22 mouse cellular contexts compared by ENCODE assay signal in genomic region chr6:122604260-122604659, GRCm38 (mm10). TPM values are rescaled to one million over a fixed set of nuclear protein-coding genes. Genes with fewer than 3 reads are reported as not detected.
A peak's percentile ranks its signal among the peaks of the same experiment; 100 is the strongest.
DNase-seq lines count a peak whose midpoint lies in the region; ATAC-seq and TF ChIP-seq lines count a peak whose summit lies in the region.
"Had no signal": no experiment of that assay in that cellular context is flagged by ENCODE, and none has a peak within 500 bp of the region (broad histone marks: within the 10 kb centered on the region; RNA-seq: fewer than 3 reads in every experiment).

No protein-coding gene starts in this region.

- ATAC-seq in liver, embryonic 13.5 days (ENCODE audit: low read depth) = no peak
- no peak for ATAC-seq in liver, embryonic 12.5 days
- no peak for ATAC-seq in liver, embryonic 16.5 days (ENCODE audit: low read depth)
- ATAC-seq in midbrain, postnatal 0 days (ENCODE audit: low FRiP score) = no peak
- ATAC-seq: forebrain, embryonic 14.5 days; intestine, postnatal 0 days had no signal

- no peaks in the 10 kb centered on the region for H3K9me3 ChIP-seq in liver, embryonic 13.5 days (replicated peaks)
- no peaks in the 10 kb centered on the region for H3K9me3 ChIP-seq in liver, embryonic 12.5 days (replicated peaks)
- H3K9me3 ChIP-seq in ES-Bruce4 (replicated peaks; ENCODE audit: control insufficient read depth, insufficient read depth, low read length, poor library complexity, severe bottlenecking) = no peaks in the 10 kb centered on the region
- no peaks in the 10 kb centered on the region for H3K9me3 ChIP-seq in liver, embryonic 16.5 days (replicated peaks; ENCODE audit: control insufficient read depth, low read length)
- no peaks in the 10 kb centered on the region for H3K9me3 ChIP-seq in midbrain, postnatal 0 days (ENCODE audit: low read length)
- H3K9me3 ChIP-seq: embryonic facial prominence, embryonic 10.5 days; heart, embryonic 13.5 days; limb, embryonic 13.5 days; midbrain, embryonic 13.5 days had no signal

- peak overlapping the region; percentile 29; the same call in 1 of the 2 replicates for H3K27ac ChIP-seq in liver, embryonic 13.5 days
- no peak overlapping the region for H3K27ac ChIP-seq in liver, embryonic 12.5 days
- H3K27ac ChIP-seq in ES-Bruce4 (ENCODE audit: insufficient read depth, low read length) = peak overlapping the region; percentile 47
- peak overlapping the region; percentile 58 for H3K27ac ChIP-seq in liver, embryonic 16.5 days (ENCODE audit: low read length)
- H3K27ac ChIP-seq in small intestine, adult 2 months (ENCODE audit: insufficient read depth, low read depth, low read length) = 0 out of 2 replicates have a peak overlapping the region, but pooled peaks have one; percentile 22
- no peak overlapping the region for H3K27ac ChIP-seq in midbrain, postnatal 0 days (ENCODE audit: low read depth, low read length)
- H3K27ac ChIP-seq: embryonic facial prominence, embryonic 10.5 days; heart, embryonic 13.5 days; limb, embryonic 13.5 days; midbrain, embryonic 13.5 days had no signal

- H3K9ac ChIP-seq in liver, embryonic 13.5 days = no peak overlapping the region
- no peak overlapping the region for H3K9ac ChIP-seq in liver, embryonic 12.5 days
- no peak overlapping the region for H3K9ac ChIP-seq in ES-Bruce4 (ENCODE audit: low read depth, poor library complexity, severe bottlenecking)
- no peak overlapping the region for H3K9ac ChIP-seq in liver, embryonic 16.5 days (ENCODE audit: low read depth, low read length)
- H3K9ac ChIP-seq in midbrain, postnatal 0 days (replicated peaks; ENCODE audit: low read length, poor library complexity, severe bottlenecking) = no peak overlapping the region
- H3K9ac ChIP-seq: heart, embryonic 13.5 days; limb, embryonic 13.5 days; midbrain, embryonic 13.5 days had no signal

- no peak overlapping the region for H3K4me3 ChIP-seq in liver, embryonic 13.5 days (replicated peaks)
- no peak overlapping the region for H3K4me3 ChIP-seq in liver, embryonic 12.5 days
- no peak overlapping the region for H3K4me3 ChIP-seq in ES-Bruce4 (ENCODE audit: low read depth, low read length)
- no peak overlapping the region for H3K4me3 ChIP-seq in liver, embryonic 16.5 days (ENCODE audit: low read depth, low read length)
- H3K4me3 ChIP-seq in small intestine, adult 2 months (ENCODE audit: low read depth, low read length) = no peak overlapping the region
- H3K4me3 ChIP-seq in midbrain, postnatal 0 days (ENCODE audit: low read depth, low read length) = no peak overlapping the region
- H3K4me3 ChIP-seq: embryonic facial prominence, embryonic 10.5 days; heart, embryonic 13.5 days; limb, embryonic 13.5 days; midbrain, embryonic 13.5 days had no signal

- H3K36me3 ChIP-seq in liver, embryonic 13.5 days = no peaks in the 10 kb centered on the region
- H3K36me3 ChIP-seq in liver, embryonic 12.5 days = no peaks in the 10 kb centered on the region
- H3K36me3 ChIP-seq in ES-Bruce4 (ENCODE audit: control insufficient read depth, insufficient read depth, low read length, poor library complexity, severe bottlenecking) = peaks cover 9% of the 10 kb centered on the region
- H3K36me3 ChIP-seq in liver, embryonic 16.5 days (ENCODE audit: control insufficient read depth, insufficient read depth) = no peaks in the 10 kb centered on the region
- no peaks in the 10 kb centered on the region for H3K36me3 ChIP-seq in small intestine, adult 2 months (ENCODE audit: control insufficient read depth, insufficient read depth, low read length)
- no peaks in the 10 kb centered on the region for H3K36me3 ChIP-seq in midbrain, postnatal 0 days (ENCODE audit: insufficient read depth, low read length)
- H3K36me3 ChIP-seq: embryonic facial prominence, embryonic 10.5 days; heart, embryonic 13.5 days; limb, embryonic 13.5 days; midbrain, embryonic 13.5 days had no signal

- H3K4me2 ChIP-seq in liver, embryonic 13.5 days = no peak overlapping the region
- H3K4me2 ChIP-seq in liver, embryonic 12.5 days = no peak overlapping the region
- H3K4me2 ChIP-seq in liver, embryonic 16.5 days (ENCODE audit: low read depth, low read length) = no peak overlapping the region
- no peak overlapping the region for H3K4me2 ChIP-seq in midbrain, postnatal 0 days (ENCODE audit: low read depth, low read length, poor library complexity, severe bottlenecking)
- H3K4me2 ChIP-seq: heart, embryonic 13.5 days; limb, embryonic 13.5 days; midbrain, embryonic 13.5 days had no signal

- no peak for TF ChIP-seq CTCF in ES-Bruce4 (IDR thresholded peaks at IDR 0.05; ENCODE audit: low read depth, low read length)
- no peak for TF ChIP-seq CTCF in small intestine, adult 2 months (IDR thresholded peaks at IDR 0.05; ENCODE audit: extremely low read depth, insufficient read length, insufficient replicate concordance, low read depth, low read length)
- no peak for TF ChIP-seq CTCF in midbrain, postnatal 0 days (IDR thresholded peaks at IDR 0.05)

- H3K27me3 ChIP-seq in liver, embryonic 13.5 days = no peaks in the 10 kb centered on the region
- H3K27me3 ChIP-seq in liver, embryonic 12.5 days (replicated peaks) = no peaks in the 10 kb centered on the region
- H3K27me3 ChIP-seq in ES-Bruce4 (ENCODE audit: control insufficient read depth, insufficient read depth, low read length, poor library complexity, severe bottlenecking) = no peaks in the 10 kb centered on the region
- no peaks in the 10 kb centered on the region for H3K27me3 ChIP-seq in liver, embryonic 16.5 days (ENCODE audit: control insufficient read depth, insufficient read depth, low read depth, low read length)
- no peaks in the 10 kb centered on the region for H3K27me3 ChIP-seq in small intestine, adult 2 months (ENCODE audit: control insufficient read depth, insufficient read depth, low read length)
- H3K27me3 ChIP-seq in midbrain, postnatal 0 days (ENCODE audit: insufficient read depth, low read length) = no peaks in the 10 kb centered on the region
- H3K27me3 ChIP-seq: limb, embryonic 13.5 days; midbrain, embryonic 13.5 days had no signal

- no peak for TF ChIP-seq POLR2A in ES-Bruce4 (IDR thresholded peaks at IDR 0.05; ENCODE audit: insufficient read depth, low read length)
- no peak for TF ChIP-seq POLR2A in small intestine, adult 2 months (IDR thresholded peaks at IDR 0.05; ENCODE audit: low read depth, low read length)

- no peak for TF ChIP-seq EP300 in ES-Bruce4 (IDR thresholded peaks at IDR 0.05; ENCODE audit: insufficient read depth, low read depth, low read length)

- no peak for DNase-seq in liver, embryonic 13.5 days
- no peak for DNase-seq in gastrocnemius, postnatal 14 days
- DNase-seq in midbrain, postnatal 0 days (ENCODE audit: low spot score) = no peak
- DNase-seq: cerebellum, postnatal 25 days; heart, postnatal 36 days; kidney, postnatal 14 days; lung, postnatal 10 days; thymus, postnatal 36 days had no signal

- intact Hi-C loops in gastrocnemius, postnatal 14 days (cut with DNase I; ENCODE audit: low total_unique reads) = no loop called here

- peaks cover 13% of the 10 kb centered on the region for H3K4me1 ChIP-seq in liver, embryonic 13.5 days (replicated peaks)
- peaks cover 24% of the 10 kb centered on the region for H3K4me1 ChIP-seq in liver, embryonic 12.5 days
- no peaks in the 10 kb centered on the region for H3K4me1 ChIP-seq in ES-Bruce4 (ENCODE audit: control insufficient read depth, insufficient read depth, low read length)
- no peaks in the 10 kb centered on the region for H3K4me1 ChIP-seq in liver, embryonic 16.5 days (ENCODE audit: control insufficient read depth, low read depth, low read length)
- peaks cover 2% of the 10 kb centered on the region; the same call in 1 of the 2 replicates for H3K4me1 ChIP-seq in small intestine, adult 2 months (ENCODE audit: control insufficient read depth, insufficient read depth, insufficient read length, low read length)
- no peaks in the 10 kb centered on the region for H3K4me1 ChIP-seq in midbrain, postnatal 0 days (ENCODE audit: insufficient read depth, low read length)
- H3K4me1 ChIP-seq: limb, embryonic 13.5 days had no signal

RNA-seq across cellular contexts. Expression of gene Apobec1, which starts 2.0 kb away (rescaled TPM):
- polyA plus RNA-seq in liver, embryonic 13.5 days (2015; fragmentation: Nextera tagmentation; extraction: Ambion mirVana) = 2.8 and 3.8 TPM in 2 replicates
- 3.7 and 4.1 TPM in 2 replicates for polyA plus RNA-seq in liver, embryonic 12.5 days (2016; fragmentation: Nextera tagmentation; extraction: Ambion mirVana)
- polyA plus RNA-seq in ES-Bruce4 (2011; ENCODE audit: insufficient read depth, insufficient read length, low read depth, missing spikeins) = 7.9 and 9.7 TPM in 2 replicates
- 5.7 and 6.2 TPM in 2 replicates for polyA plus RNA-seq in liver, embryonic 16.5 days (2015; fragmentation: Nextera tagmentation; extraction: Ambion mirVana)
- polyA plus RNA-seq in small intestine, adult 2 months (2012; rRNA removed) = 15.2 and 15.5 TPM in 2 replicates
- 1 to 10 TPM; 1.4 to 1.8 TPM for total RNA-seq in gastrocnemius, postnatal 14 days (2021)
- total RNA-seq in midbrain, postnatal 0 days (2014; rRNA removed) = 0.88 and 0.90 TPM in 2 replicates
- polyA plus RNA-seq in midbrain, postnatal 0 days (2015; fragmentation: Nextera tagmentation; extraction: Ambion mirVana) = 1.7 and 2.1 TPM in 2 replicates

RNA-seq across cellular contexts. Expression of gene Gdf3, which starts 5.6 kb away (rescaled TPM):
- polyA plus RNA-seq in liver, embryonic 13.5 days (2015; fragmentation: Nextera tagmentation; extraction: Ambion mirVana) = 5.4 and 5.6 TPM in 2 replicates
- 7.9 and 8.4 TPM in 2 replicates for polyA plus RNA-seq in liver, embryonic 12.5 days (2016; fragmentation: Nextera tagmentation; extraction: Ambion mirVana)
- 34.8 and 37.0 TPM in 2 replicates for polyA plus RNA-seq in ES-Bruce4 (2011; ENCODE audit: insufficient read depth, insufficient read length, low read depth, missing spikeins)
- 0.97 and 0.98 TPM in 2 replicates for polyA plus RNA-seq in liver, embryonic 16.5 days (2015; fragmentation: Nextera tagmentation; extraction: Ambion mirVana)
- polyA plus RNA-seq in small intestine, adult 2 months (2012; rRNA removed) = 0.14 TPM in 1 of 2 replicates, not detected in the other
- total RNA-seq in gastrocnemius, postnatal 14 days (2021) = not detected
- total RNA-seq in midbrain, postnatal 0 days (2014; rRNA removed) = not detected in 2 replicates
- not detected in 2 replicates for polyA plus RNA-seq in midbrain, postnatal 0 days (2015; fragmentation: Nextera tagmentation; extraction: Ambion mirVana)
- total RNA-seq: adrenal gland, postnatal 4 days; gastrocnemius, postnatal 4 days; heart, postnatal 36 days had no signal
- polyA plus RNA-seq: C2C12; forebrain, embryonic 14.5 days had no signal

RNA-seq across cellular contexts. Expression of gene Dppa3, which starts 21.9 kb away (rescaled TPM):
- polyA plus RNA-seq in liver, embryonic 13.5 days (2015; fragmentation: Nextera tagmentation; extraction: Ambion mirVana) = not detected in 2 replicates
- polyA plus RNA-seq in liver, embryonic 12.5 days (2016; fragmentation: Nextera tagmentation; extraction: Ambion mirVana) = not detected in 2 replicates
- polyA plus RNA-seq in ES-Bruce4 (2011; ENCODE audit: insufficient read depth, insufficient read length, low read depth, missing spikeins) = 203 and 217 TPM in 2 replicates
- polyA plus RNA-seq in liver, embryonic 16.5 days (2015; fragmentation: Nextera tagmentation; extraction: Ambion mirVana) = not detected in 2 replicates
- not detected in 2 replicates for polyA plus RNA-seq in small intestine, adult 2 months (2012; rRNA removed)
- total RNA-seq in gastrocnemius, postnatal 14 days (2021) = not detected
- not detected in 2 replicates for total RNA-seq in midbrain, postnatal 0 days (2014; rRNA removed)
- not detected in 2 replicates for polyA plus RNA-seq in midbrain, postnatal 0 days (2015; fragmentation: Nextera tagmentation; extraction: Ambion mirVana)
- total RNA-seq: adrenal gland, postnatal 4 days; gastrocnemius, postnatal 4 days; heart, postnatal 36 days had no signal
- polyA plus RNA-seq: C2C12; embryonic facial prominence, embryonic 10.5 days; forebrain, embryonic 14.5 days; heart, embryonic 13.5 days; hindbrain, embryonic 16.5 days; intestine, postnatal 0 days; limb, embryonic 13.5 days; midbrain, embryonic 13.5 days had no signal

RNA-seq across cellular contexts. Expression of gene Aicda, which starts 50.7 kb away (rescaled TPM):
- not detected in 2 replicates for polyA plus RNA-seq in liver, embryonic 13.5 days (2015; fragmentation: Nextera tagmentation; extraction: Ambion mirVana)
- polyA plus RNA-seq in liver, embryonic 12.5 days (2016; fragmentation: Nextera tagmentation; extraction: Ambion mirVana) = 0.05 TPM in 1 of 2 replicates, not detected in the other
- 0.55 TPM in 1 of 2 replicates, not detected in the other for polyA plus RNA-seq in ES-Bruce4 (2011; ENCODE audit: insufficient read depth, insufficient read length, low read depth, missing spikeins)
- not detected in 2 replicates for polyA plus RNA-seq in liver, embryonic 16.5 days (2015; fragmentation: Nextera tagmentation; extraction: Ambion mirVana)
- 0.17 and 0.44 TPM in 2 replicates for polyA plus RNA-seq in small intestine, adult 2 months (2012; rRNA removed)
- total RNA-seq in gastrocnemius, postnatal 14 days (2021) = not detected
- 0.11 and 1.3 TPM in 2 replicates for total RNA-seq in midbrain, postnatal 0 days (2014; rRNA removed)
- 0.49 and 0.53 TPM in 2 replicates for polyA plus RNA-seq in midbrain, postnatal 0 days (2015; fragmentation: Nextera tagmentation; extraction: Ambion mirVana)
- total RNA-seq: adrenal gland, postnatal 4 days; gastrocnemius, postnatal 4 days; heart, postnatal 36 days had no signal
- polyA plus RNA-seq: C2C12; heart, embryonic 13.5 days; intestine, postnatal 0 days had no signal

Comparison
In these comparisons a context has a peak if more than half of its experiments do, and no peak if none do; other contexts are left out.
1. H3K27ac ChIP-seq: peak in liver, embryonic 13.5 days (single experiment), ES-Bruce4 (single experiment), liver, embryonic 16.5 days (single experiment) and small intestine, adult 2 months (single experiment); none in liver, embryonic 12.5 days (single experiment) and midbrain, postnatal 0 days (single experiment).
2. RNA of gene Dppa3, which starts 21.9 kb away (polyA plus RNA-seq): 203 to 217 TPM in ES-Bruce4; not detected in liver, embryonic 13.5 days, not detected in liver, embryonic 12.5 days, not detected in liver, embryonic 16.5 days, not detected in small intestine, adult 2 months and not detected in midbrain, postnatal 0 days; every median in the first group is over 100 times any median in the second.